Mouse (Mus musculus): Measurements from ENCODE around the gene Atp2a1.

GRCm38 (mm10) chr7:126446217-126446616, 16.7 kb downstream of the Atp2a1 start:
- TF ChIP-seq CTCF (IDR thresholded peaks at IDR 0.05; ENCODE audit: insufficient read depth, low read length) = no peak
- TF ChIP-seq POLR2A (IDR thresholded peaks at IDR 0.05; ENCODE audit: borderline replicate concordance, extremely low read depth, low read depth, low read length) = no peak

All from lung, adult 2 months (tissue).